Mouse (Mus musculus): Measurements from ENCODE around the gene Rilpl1.

DNA sequence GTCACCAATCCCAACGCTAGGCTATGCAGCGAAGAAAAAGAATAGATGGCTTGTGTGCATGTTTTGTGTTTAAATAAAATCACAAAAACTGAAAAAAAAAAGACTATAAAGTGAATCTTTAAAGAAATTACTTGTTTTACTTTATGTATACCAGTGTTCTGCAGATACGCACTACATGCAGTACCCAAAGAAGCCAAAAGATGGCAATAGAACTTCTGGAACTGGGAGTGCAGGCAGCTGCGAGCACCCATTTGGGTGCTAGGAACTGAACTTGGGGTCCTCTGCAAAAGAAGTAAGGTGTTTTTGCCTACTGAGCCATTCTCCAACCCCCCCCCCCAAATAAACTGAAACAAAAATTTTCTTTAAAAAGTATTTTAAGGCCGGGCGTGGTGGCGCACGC is 8.2 kb downstream of the Rilpl1 start:
- TF ChIP-seq CTCF (IDR thresholded peaks at IDR 0.05; ENCODE audit: borderline replicate concordance, insufficient read depth, low read depth, low read length) (no peak), POLR2A (IDR thresholded peaks at IDR 0.05; ENCODE audit: borderline replicate concordance, insufficient read depth, low read length) (no peak)
